Mouse (Mus musculus) bone marrow macrophage, adult 2 months (primary cell): ENCODE data around the gene Sertad1. TPM values are rescaled to one million over a fixed set of nuclear protein-coding genes. Genes with fewer than 3 reads are reported as not detected.

Experiments used
- H3K27ac ChIP-seq: 2 replicates; pipeline ENCODE4 v1.5.1; 2012; ENCODE audit warnings: low read depth, low read length; ENCODE audit not compliant: insufficient read depth
- H3K4me1 ChIP-seq: 2 replicates; pipeline ENCODE4 v1.6.1; 2012; ENCODE audit warnings: low read length; ENCODE audit not compliant: control insufficient read depth, insufficient read depth
- H3K4me3 ChIP-seq: 2 replicates; pipeline ENCODE4 v1.5.1; 2012; ENCODE audit warnings: mild to moderate bottlenecking, low read length, moderate library complexity; ENCODE audit not compliant: insufficient read depth
- CTCF ChIP-seq: IDR thresholded peaks from 2 replicates; pipeline ENCODE4 v1.5.1; 2012; ENCODE audit warnings: low read depth, mild to moderate bottlenecking, low read length, moderate library complexity
- POLR2A ChIP-seq: IDR thresholded peaks from 2 replicates; pipeline ENCODE4 v1.6.1; 2012; ENCODE audit warnings: mild to moderate bottlenecking, low read depth, low read length, borderline replicate concordance
- polyA plus RNA-seq: library from polyadenylated mRNA; stranded (reverse); fragments of >200 nt; gene quantifications from 2 replicates; pipeline ENCODE4 v1.2.4, GENCODE M21; 2012; ENCODE audit not compliant: missing spikeins, insufficient read depth, insufficient read length

Sertad1 gene
- polyA plus RNA-seq, 1 experiment: 22.1 TPM

- Histone ChIP-seq H3K27ac (no peak within 1 kb of the TSS), H3K4me1 (peaks cover 4% of the 10 kb centered on the region), H3K4me3 (no peak within 1 kb of the TSS)
- TF ChIP-seq POLR2A (no peak), CTCF (no peak)
Observed at GRCm38 (mm10) chr7:27522967-27523366, 36.3 kb downstream of the Sertad1 start, which contains the start of gene Hipk4. Gene Hipk4 (plus strand): TSS chr7:27523267.

DNA sequence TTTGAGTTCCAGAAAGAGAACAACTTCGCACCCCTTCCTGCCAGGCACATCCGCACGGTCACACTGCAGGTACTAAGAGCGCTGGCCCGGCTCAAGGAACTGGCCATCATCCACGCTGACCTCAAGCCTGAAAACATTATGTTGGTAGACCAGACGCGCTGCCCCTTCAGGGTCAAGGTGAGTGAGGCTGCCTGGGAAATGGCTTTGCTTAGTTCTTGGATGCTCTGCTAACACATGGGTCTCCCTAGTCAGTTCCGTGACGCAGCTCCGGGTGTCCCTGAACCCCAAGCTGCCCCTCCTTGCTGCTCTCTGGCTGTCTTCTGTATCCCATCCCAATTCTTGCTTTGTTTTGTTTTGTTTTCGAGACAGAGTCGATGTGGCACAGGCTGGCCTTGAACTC is 37.1 kb downstream of the Sertad1 start:
- Histone ChIP-seq H3K4me3 (no peak overlapping the region), H3K27ac (no peak overlapping the region), H3K4me1 (peaks cover 4% of the 10 kb centered on the region)
- TF ChIP-seq POLR2A (no peak), CTCF (no peak)

- Histone ChIP-seq H3K4me3 (no peak overlapping the region), H3K4me1 (no peaks in the 10 kb centered on the region), H3K27ac (no peak overlapping the region)
- no peak for TF ChIP-seq POLR2A
- peak; percentile 91 for TF ChIP-seq CTCF
Observed at GRCm38 (mm10) chr7:27526039-27526827, 39.5 kb downstream of the Sertad1 start.

DNA sequence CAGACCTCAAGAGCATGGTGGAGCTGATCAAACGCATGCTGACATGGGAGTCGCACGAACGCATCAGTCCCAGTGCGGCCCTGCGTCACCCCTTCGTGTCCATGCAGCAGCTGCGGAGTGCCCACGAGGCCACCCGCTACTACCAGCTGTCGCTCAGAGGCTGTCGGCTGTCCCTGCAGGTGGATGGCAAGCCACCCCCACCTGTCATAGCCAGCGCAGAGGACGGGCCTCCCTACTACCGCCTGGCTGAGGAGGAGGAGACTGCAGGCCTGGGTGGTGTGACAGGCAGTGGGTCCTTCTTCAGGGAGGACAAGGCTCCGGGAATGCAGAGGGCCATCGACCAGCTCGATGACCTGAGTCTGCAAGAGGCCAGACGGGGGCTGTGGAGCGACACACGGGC is 42.4 kb downstream of the Sertad1 start:
- Histone ChIP-seq H3K4me1 (no peaks in the 10 kb centered on the region), H3K27ac (no peak overlapping the region), H3K4me3 (no peak overlapping the region)
- TF ChIP-seq CTCF (no peak), POLR2A (no peak)

DNA sequence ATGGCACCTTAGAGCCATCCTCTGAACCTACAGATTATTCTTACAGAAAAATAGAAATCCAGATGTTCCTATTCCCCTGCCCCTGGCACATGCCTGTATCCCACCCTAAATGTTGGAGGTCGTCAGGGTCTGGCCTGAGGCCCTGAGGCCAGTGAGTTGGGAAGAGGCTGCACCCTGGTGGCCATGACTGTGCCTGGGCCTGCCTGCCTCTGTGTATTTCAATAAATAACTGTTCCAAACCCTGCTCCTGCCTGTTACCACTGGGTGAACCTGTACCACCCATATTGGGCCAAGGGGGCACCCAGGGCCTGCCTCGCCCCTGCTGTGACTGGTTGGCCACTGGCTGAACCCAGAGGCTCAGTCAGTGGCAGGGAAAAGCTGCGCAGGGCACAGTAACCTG is 44.2 kb downstream of the Sertad1 start:
- H3K4me3 ChIP-seq: no peak overlapping the region
- TF ChIP-seq CTCF: no peak
- peaks cover 3% of the 10 kb centered on the region for H3K4me1 ChIP-seq
- H3K27ac ChIP-seq: no peak overlapping the region

GRCm38 (mm10) chr7:27531707-27532106 is 45.0 kb downstream of the Sertad1 start:
- Histone ChIP-seq H3K27ac (no peak overlapping the region), H3K4me1 (peaks cover 9% of the 10 kb centered on the region), H3K4me3 (no peak overlapping the region)
- TF ChIP-seq CTCF: no peak
- no peak for TF ChIP-seq POLR2A

DNA sequence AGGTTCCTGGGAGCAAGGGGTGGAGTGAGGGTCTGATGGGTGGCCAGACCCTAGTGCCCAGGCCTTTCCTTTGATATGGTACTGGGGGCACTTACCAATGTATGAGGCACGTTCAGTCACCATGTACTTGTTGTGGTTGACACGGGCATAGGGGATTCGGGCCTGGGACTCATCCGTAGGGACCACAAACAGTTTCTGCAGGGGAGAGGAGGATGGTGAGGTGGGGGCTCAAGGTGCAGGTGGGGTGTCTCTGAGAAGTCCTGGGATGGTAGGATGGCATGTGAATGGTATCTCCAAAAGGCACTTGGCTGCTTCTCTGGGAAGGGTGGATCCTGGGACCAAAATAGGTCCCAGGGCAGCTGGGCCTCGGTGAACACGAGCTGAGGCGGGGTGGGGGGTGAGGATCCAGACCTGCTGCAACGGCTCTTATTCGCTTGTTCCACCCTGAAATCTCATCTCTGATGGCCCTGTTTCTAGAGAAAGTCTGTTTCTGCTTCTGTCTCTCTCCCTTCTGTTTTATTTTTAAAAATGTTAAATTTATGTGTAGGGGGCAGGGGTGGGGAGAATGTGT is 45.9 kb downstream of the Sertad1 start:
- no peak overlapping the region for H3K27ac ChIP-seq
- TF ChIP-seq CTCF (no peak), POLR2A (no peak)
- no peak overlapping the region for H3K4me3 ChIP-seq
- peaks cover 17% of the 10 kb centered on the region for H3K4me1 ChIP-seq

GRCm38 (mm10) chr7:27535386-27535785 is 48.7 kb downstream of the Sertad1 start:
- H3K27ac ChIP-seq: no peak overlapping the region

GRCm38 (mm10) chr7:27536618-27537017 is 49.9 kb downstream of the Sertad1 start:
- peak overlapping the region; percentile 85 for H3K27ac ChIP-seq
- H3K4me3 ChIP-seq: no peak overlapping the region
- peaks cover 24% of the 10 kb centered on the region for H3K4me1 ChIP-seq
- TF ChIP-seq POLR2A (no peak), CTCF (no peak)

More at GRCm38 (mm10) chr7:27535386-27535785, 48.7 kb downstream of the Sertad1 start:
- TF ChIP-seq POLR2A (no peak), CTCF (no peak)
- peaks cover 24% of the 10 kb centered on the region for H3K4me1 ChIP-seq
- no peak overlapping the region for H3K4me3 ChIP-seq

- TF ChIP-seq POLR2A (no peak), CTCF (no peak)
- H3K27ac ChIP-seq: 0 out of 2 replicates have a peak overlapping the region, but pooled peaks have one; percentile 4
- H3K4me1 ChIP-seq: peaks cover 28% of the 10 kb centered on the region
- no peak overlapping the region for H3K4me3 ChIP-seq
Observed at GRCm38 (mm10) chr7:27537998-27538397, 51.3 kb downstream of the Sertad1 start.

DNA sequence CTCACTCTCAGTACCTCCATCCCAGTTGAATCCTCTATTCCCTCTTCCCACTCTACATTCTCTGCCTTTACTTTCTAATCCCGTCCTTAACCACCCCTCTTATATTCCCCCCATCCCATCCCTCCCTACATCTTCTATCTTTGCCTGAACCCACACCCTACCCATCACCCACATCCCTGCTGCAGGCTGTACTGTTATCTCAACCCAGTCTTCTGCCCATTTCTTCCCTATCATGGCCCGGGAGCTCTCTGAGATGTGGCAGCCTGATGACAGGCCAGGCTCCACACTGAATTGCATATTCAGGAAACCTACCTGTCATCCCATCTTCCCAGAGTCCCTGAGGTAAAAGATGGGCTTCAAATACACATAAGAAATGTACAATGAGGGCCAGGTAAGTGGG is 52.1 kb downstream of the Sertad1 start:
- H3K27ac ChIP-seq: no peak overlapping the region
- no peak overlapping the region for H3K4me3 ChIP-seq
- peaks cover 34% of the 10 kb centered on the region for H3K4me1 ChIP-seq
- no peak for TF ChIP-seq CTCF
- no peak for TF ChIP-seq POLR2A

Other genes starting within 250 kb of the Sertad1 start
- 6.2 and 7.6 TPM in 2 replicates for gene Numbl, start 228.5 kb upstream of the Sertad1 start, polyA plus RNA-seq
- 0.84 TPM in 1 of 2 replicates, not detected in the other for gene Ltbp4, start 149.2 kb upstream of the Sertad1 start, polyA plus RNA-seq
- gene Shkbp1, start 130.9 kb upstream of the Sertad1 start, polyA plus RNA-seq: 51.0 and 60.8 TPM in 2 replicates
- 10.4 TPM in 1 of 2 replicates, not detected in the other for gene Gm20479, start 129.5 kb upstream of the Sertad1 start, polyA plus RNA-seq
- 0.48 and 0.73 TPM in 2 replicates for gene Sptbn4, start 39.2 kb upstream of the Sertad1 start, polyA plus RNA-seq
- 473 and 496 TPM in 2 replicates for gene Blvrb, start 38.9 kb upstream of the Sertad1 start, polyA plus RNA-seq
- 19.5 and 20.9 TPM in 2 replicates for gene Sertad3, start 13.1 kb upstream of the Sertad1 start, polyA plus RNA-seq
- gene Prx, start 12.4 kb downstream of the Sertad1 start, polyA plus RNA-seq: 0.57 and 0.68 TPM in 2 replicates
- gene Hipk4, start 36.4 kb downstream of the Sertad1 start, polyA plus RNA-seq: 0.43 TPM in 1 of 2 replicates, not detected in the other
- gene Pld3, start 66.3 kb downstream of the Sertad1 start, polyA plus RNA-seq: 397 TPM in 2 replicates
- 53.6 and 59.8 TPM in 2 replicates for gene 2310022A10Rik, start 66.3 kb downstream of the Sertad1 start, polyA plus RNA-seq
- 67.1 and 83.5 TPM in 2 replicates for gene Akt2, start 104.6 kb downstream of the Sertad1 start, polyA plus RNA-seq
- not detected in 2 replicates for gene Ttc9b, start 167.0 kb downstream of the Sertad1 start, polyA plus RNA-seq
- gene Map3k10, start 187.7 kb downstream of the Sertad1 start, polyA plus RNA-seq: 12.2 and 12.6 TPM in 2 replicates
- 4.8 and 5.6 TPM in 2 replicates for gene Zfp607b, start 202.4 kb downstream of the Sertad1 start, polyA plus RNA-seq
- 8.3 and 8.9 TPM in 2 replicates for gene Zfp60, start 244.5 kb downstream of the Sertad1 start, polyA plus RNA-seq